Mouse (Mus musculus): ENCODE measurements at regions not wholly inside any gene's neighbourhood (a gene's known extent, or its start where the extent isn't known, plus 50 kb on each side); places are given as distances from the start of the nearest gene placed in this dataset.

DNA sequence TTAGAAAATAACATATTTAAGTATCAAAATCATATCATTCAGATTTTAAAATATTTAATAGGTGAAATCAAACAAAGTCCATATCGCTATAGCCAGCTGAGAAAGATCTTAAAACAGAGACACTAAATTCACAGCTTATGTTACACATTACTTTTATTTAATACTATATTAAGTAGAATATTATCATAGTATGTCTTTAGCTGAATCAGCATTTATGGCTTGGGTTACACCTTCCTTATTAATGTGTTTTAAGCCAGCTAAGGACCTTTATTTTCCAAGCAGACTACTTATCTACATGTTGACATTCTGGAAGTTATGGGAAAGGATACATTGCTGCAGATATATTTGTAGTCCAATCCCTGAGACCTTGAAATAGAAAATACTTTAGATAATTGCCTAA, 684.9 kb upstream of the Adgrl4 start:
- DNase-seq, result no peak

DNA sequence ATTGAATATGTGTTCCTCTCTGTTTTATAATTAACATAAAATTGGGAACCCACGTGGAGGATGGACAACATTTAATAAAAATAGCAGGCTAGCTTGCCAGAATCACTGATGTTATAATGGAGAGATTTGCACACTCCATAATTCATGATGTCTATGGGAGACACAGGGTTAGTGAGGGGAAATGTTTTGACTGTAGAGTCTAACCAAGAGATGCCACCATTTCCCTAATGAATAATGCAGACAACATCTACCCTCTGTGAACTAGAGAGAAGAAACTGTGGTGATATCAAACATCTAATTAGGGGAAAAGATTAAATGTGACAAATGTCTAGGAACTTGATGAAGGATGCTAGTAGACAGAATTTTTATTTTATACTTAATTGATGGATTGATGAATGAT, 677.8 kb upstream of the Adgrl4 start:
- DNase-seq, result no peak

DNA sequence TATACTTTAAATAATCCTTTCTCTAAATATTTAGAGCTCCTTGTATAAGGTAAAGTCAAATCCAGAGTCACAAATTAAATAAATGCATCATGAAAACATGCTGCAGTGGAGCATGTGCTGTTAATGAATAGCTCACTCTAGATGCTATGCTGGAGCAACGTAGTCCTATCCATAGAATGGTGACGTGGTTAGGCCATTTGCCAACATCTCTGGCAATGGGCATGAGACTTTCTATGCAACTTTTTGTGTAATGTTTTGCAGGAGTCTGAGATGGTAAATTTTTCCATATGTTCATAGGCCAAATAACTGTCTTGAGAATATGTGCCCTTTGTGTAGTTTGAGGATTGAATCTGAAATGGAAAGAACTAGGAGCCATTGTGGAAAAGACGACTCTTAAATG, 653.1 kb upstream of the Adgrl4 start:
- DNase-seq, result no peak

DNA sequence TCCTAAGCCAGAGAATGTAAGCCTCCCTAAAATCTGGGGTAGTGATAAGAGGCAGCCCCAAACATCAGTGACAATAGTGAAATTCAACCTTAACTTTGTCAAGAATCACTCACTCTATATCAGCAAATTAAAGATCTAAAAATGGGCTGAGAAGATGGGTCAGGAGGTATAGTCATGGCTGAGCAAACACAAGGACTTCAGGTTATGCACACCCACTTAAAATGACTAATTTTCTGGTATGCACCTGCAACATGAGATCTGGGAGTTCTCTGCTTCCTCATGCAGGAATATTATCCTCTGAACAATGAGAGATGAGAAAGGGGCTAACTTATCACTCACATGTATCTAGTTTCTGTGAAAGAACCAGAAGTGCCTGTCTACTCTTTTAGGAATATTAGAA, 619.9 kb upstream of the Adgrl4 start:
- DNase-seq, result no peak

GRCm38 (mm10) chr3:150819369-150819768, 618.3 kb upstream of the Adgrl4 start:
- DNase-seq, result peak; percentile 28

- DNase-seq, result peak; percentile 79
These were observed 617.6 kb upstream of the Adgrl4 start for GRCm38 (mm10) chr3:150820039-150820438.

- no peak for DNase-seq
These were observed 591.7 kb upstream of the Adgrl4 start for GRCm38 (mm10) chr3:150846029-150846428.

DNA sequence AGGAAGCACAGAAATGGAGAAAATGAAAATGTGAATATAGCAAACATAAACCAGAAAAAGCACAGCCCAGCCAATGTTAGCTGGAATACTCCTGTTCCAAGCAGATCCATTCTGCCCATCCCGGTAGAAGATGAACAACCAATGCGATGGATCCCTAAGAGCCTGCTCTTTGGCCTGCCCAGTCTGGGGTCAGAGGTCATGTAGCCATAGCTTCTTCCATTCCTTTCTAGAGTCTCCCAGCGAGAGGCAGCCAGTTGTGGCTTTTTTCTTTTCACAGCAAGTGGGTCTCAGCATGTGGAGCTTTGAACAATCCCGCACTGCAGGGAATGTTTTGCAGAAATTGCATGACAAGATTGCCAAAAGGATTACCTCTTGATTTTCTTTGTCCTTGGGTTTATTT, 585.6 kb upstream of the Adgrl4 start:
- no peak for DNase-seq

DNA sequence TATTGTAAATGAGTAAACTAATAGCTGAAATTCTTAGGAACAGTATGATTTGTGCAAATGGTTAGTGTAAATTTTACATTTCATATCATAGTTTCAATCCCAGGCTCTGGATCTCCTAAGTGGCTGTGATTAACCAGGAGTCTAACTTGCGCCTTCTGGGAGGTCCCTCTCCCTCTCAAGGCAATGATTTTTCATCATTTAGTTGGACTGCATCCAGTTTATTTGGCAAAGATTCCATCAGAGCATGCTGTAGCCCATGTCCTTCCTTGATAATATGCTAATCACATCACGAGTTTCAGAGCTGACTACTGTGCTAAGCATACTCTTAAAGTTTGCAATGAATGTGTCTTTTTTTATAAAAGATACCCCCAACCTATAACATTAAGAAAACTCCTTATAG, 541.0 kb upstream of the Adgrl4 start:
- no peak for DNase-seq

DNA sequence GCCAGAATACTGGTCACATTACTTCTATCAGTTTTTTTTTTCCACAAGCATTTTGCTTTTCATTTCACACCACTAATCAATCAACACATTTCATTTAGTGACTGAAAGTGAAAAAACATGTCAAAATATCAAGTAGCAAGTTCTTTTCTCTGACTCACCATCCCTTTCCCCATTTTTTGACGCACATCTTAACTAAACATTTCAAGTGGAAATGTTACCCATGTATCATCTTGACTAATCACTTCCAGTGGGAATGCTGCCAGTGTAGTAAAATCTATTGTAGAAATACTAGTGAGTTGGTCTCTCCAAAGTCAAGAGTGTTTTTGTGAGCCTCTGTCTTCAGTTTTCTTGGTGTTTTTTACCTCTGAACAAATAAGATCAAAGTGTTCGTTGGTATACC, 527.6 kb upstream of the Adgrl4 start:
- DNase-seq, result no peak

GRCm38 (mm10) chr3:150954897-150955296, 482.8 kb upstream of the Adgrl4 start:
- DNase-seq, result peak; percentile 11

- no peak for DNase-seq
These were observed 438.0 kb upstream of the Adgrl4 start for GRCm38 (mm10) chr3:150999652-151000051.

DNA sequence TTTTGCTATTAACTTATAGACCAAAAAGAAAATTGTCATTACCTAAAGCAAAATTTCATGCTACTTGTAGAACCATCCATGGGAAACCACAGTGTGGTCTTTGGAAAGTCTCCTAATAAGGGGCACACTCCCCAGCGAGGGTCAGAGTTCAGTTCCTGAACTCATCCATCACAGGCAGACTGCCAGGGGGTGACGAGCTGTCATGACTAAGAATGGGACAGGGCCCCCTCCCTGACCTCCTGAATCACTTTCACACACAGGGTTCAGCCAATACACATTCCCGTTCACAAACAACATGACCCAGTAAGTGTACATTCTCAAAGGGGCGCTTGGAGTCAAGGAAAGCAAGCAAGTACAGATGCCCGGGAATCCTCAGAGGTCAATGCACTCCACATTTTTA, 437.5 kb upstream of the Adgrl4 start:
- DNase-seq, result no peak

DNA sequence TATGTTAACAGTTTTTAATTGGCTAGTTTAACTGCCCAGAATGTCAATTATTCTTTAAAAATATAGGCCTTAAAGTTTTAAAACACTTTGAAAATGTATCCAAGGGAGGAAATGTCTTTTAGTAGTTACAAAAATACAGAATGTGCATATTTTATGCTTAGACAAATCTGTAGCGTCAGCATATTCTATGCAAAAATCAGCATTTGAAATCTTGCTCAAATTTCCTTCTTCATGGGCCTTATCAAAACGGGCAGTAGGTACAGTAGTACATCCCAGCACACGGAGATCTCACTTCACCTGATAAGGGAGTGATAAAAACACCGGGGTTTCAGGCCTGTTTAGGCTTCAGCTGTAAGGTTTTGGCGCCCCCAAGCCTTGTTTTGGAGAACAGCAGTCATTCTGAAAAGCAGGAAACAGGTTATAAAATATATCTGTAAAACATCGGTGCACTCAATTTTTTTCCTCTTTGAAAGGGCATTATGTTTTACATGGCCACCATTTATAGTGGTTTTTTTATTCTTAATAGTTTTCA, 435.7 kb upstream of the Adgrl4 start:
- DNase-seq, result peak; percentile 5

DNA sequence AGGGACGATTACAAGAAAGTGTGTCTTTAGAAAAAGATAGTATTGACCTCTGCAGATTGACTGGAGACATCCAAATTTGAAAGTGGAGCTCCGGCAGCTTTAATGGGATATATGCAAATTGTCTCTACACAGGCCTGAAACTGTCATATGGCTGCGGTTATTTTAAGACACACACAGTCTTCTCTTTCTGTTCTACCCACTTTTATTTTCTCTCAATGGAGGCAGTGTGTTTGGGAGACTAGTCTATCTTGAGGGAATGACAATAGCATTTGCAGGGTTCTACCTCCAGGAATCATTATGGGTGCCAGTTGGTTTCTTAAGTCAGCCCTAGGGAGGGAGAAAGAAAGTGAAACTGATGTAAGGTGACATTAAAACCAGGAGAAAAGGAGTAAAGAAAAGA, 434.2 kb upstream of the Adgrl4 start:
- DNase-seq, result no peak

- DNase-seq, result no peak
These were observed 433.7 kb upstream of the Adgrl4 start for GRCm38 (mm10) chr3:151003990-151004389.

GRCm38 (mm10) chr3:151020014-151020413, 417.7 kb upstream of the Adgrl4 start:
- no peak for DNase-seq

DNA sequence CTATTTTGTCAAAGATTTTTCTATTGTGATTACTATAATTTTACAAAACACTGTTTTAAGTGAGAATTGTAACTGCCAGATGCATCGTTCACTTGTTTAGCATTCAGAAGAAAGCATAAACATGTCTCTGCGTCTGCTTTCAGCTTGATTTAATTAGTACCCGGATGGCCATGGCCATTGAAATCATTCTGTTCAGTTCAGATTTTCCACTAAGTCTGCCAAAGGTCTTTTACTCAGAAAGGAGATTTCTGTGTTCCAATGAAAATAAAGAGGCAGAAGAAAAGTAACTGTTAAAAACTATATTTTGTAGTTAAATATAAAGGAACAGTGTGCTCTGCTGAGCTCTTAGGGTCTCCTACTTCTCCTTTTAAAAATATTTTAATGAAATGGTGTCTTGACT, 380.2 kb upstream of the Adgrl4 start:
- no peak for DNase-seq

DNA sequence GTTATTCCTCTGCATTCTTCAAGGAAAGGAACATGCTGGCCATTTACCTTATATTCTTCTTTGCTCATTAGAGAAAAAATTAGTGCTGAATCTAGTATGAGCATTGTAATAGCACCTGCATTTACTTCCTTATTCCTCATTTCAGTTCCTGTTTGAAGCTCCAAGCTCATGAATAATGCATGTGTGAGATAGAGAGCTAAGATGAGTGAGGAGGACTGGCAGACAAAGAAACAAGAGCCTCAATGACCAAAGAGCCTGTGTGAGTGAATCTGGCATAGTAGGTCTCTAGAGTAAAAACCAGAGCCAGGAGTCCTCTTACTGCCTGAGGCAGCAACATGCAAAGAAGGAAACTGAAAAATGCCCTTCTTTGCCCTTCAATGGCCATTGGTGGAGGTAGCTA, 365.4 kb upstream of the Adgrl4 start:
- DNase-seq, result no peak

DNA sequence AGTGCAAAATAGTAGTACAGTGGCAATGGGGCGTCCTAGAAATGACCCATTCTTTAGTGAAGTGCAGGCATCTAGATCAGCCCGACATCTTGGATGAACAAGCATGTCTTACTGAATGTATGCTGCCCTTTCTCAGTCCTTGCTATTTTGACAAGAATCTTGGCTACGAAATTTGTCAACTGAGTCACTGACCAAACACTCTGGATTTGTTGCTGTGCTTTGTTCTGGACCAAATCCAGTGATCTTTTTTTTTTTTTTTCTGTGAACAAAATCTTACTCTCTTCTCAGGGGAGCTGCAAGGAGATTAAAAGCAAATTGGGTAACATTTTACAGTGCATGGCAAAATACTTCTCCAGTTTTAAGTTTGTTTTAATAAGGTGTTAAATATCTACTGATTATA, 320.9 kb upstream of the Adgrl4 start:
- no peak for DNase-seq

- no peak for DNase-seq
These were observed 320.1 kb upstream of the Adgrl4 start for GRCm38 (mm10) chr3:151117583-151118041.

DNA sequence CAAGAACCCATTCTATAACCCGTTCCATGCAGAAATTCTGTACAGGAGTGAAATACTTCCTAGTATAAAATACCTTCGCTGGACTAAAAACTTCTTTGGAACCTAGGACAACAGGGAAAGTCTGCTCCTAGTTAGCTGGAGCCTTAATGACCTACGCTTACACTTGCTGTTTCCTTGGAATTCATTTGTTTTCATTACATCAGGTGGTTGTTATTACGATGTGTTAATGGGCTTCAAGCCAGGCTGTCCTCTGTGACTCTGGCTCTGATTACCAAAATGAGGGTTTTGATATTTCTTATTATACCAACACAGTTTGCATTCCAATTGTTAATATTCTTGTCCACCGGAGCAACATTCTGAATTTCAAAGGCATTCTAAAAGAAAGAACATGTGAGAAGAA, 313.6 kb upstream of the Adgrl4 start:
- DNase-seq, result no peak

GRCm38 (mm10) chr3:151146889-151147288, 290.8 kb upstream of the Adgrl4 start:
- no peak for DNase-seq

- no peak for DNase-seq
These were observed 284.3 kb upstream of the Adgrl4 start for GRCm38 (mm10) chr3:151153340-151153739.

DNA sequence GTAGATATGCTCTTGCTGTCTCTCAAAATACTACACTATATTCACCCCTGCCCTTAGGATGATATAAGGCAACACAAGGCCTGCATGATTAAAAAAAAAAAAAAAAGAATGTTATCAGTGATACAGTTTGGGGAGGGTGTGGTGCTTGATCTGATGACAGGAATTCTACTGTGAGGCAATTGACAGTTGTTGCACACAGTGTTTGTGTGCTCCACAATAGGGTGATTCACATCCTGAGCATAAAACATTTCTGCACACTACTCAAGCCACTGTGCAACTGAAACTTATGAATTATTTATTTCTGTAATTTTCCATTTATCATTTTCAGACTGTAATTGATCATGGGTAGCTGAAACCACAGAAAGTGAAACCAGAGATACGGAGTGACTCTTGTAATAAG, 277.2 kb upstream of the Adgrl4 start:
- no peak for DNase-seq

DNA sequence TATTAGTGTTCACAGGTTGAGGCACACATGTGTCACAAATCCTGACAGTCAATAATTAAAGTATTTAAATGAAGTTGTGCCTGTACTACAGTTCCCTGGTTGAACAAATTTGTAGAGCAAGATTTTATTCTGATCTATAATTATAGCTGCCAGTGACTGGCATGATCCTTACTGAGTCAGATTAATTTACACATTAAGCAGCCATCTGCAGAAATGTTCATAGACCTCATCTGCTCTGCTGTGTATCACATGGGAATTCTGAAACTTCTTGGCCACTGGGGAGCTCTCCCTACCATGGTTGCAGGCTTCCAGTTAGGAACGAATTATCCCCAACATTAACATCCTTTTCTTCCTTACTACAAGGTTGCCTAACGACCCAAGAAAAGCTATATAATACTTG, 255.6 kb upstream of the Adgrl4 start:
- no peak for DNase-seq

All from layer of hippocampus, adult 9-11 months (tissue).